Mouse (Mus musculus) left cerebral cortex, postnatal 10 days (tissue): ENCODE measurements around the gene Rxfp4. TPM values are rescaled to one million over a fixed set of nuclear protein-coding genes. Genes with fewer than 3 reads are reported as not detected.

Experiments
- DNase-seq, 2 experiments: peaks; one replicate each; pipeline ENCODE4 v3.0.0; 2021 to 2022; ENCODE audit warnings: low spot score in 2 of 2, mixed read lengths in 1 of 2; ENCODE audit errors: extremely low spot score in 1 of 2
- intact Hi-C: fragments of 180-260 bp; cut with DNase I; formaldehyde crosslinking; loops from one replicate; pipeline ENCODE4 v1.15.1; 2025
- total RNA-seq, 2 experiments: library from RNA; stranded (reverse); gene quantifications; 2 replicates each; pipeline ENCODE4 v1.2.3; 2021

The Rxfp4 gene
- total RNA-seq, 2 experiments from 2014 or later = not detected

DNA sequence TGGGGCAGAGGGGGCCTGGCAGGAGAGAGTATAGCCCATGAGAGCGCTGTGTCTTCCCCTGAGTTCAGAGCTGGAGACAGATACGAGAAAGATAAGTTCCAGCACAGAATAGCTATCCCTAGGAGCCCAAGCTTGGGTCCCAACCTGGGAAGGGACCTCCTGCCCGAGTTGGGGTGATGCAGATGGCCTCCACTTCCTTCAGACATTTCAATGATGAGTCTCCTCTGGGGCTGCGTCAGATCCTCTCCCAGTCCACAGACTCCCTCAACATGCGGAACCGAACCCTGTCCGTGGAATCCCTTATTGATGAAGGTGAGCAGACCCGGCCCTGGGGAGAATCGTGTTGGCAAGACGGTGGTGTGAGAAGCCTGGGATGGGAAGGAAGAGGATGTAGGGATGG lies 19.9 kb downstream of the Rxfp4 start:
- intact Hi-C loops = no loop called here
- no peak for DNase-seq

DNA sequence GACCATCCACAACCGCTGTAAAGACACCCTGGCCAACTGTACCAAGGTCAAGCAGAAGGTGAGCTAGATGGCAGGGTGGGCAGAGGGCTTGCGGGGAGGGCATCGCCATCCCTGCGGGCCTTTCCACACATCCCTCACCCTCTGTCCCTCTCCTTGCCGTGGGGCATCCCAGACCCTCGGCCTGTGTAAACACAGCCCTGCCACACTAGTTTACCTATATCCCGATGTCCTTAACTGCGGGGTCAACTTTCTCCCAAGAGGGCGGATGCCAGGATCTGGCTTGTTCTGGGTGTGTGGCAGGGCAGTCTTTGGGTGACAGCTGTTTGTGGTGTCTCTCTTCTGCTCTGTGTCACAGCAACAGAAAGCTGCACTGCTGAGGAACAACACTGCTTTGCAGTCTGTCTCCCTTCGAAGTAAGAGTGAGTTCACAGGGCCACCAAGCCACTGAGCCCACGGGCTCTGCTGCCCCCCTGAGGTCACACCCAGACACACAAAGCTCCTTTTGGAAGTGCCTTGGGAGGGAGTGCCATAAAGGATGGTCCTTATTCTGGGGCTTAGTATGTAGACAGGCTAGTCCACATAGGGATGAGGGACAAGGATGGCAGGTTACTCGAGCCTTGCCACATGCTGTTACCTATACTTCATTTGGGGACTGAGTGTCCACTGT lies 20.9 kb downstream of the Rxfp4 start:
- intact Hi-C loops = no loop called here
- DNase-seq = no peak

DNA sequence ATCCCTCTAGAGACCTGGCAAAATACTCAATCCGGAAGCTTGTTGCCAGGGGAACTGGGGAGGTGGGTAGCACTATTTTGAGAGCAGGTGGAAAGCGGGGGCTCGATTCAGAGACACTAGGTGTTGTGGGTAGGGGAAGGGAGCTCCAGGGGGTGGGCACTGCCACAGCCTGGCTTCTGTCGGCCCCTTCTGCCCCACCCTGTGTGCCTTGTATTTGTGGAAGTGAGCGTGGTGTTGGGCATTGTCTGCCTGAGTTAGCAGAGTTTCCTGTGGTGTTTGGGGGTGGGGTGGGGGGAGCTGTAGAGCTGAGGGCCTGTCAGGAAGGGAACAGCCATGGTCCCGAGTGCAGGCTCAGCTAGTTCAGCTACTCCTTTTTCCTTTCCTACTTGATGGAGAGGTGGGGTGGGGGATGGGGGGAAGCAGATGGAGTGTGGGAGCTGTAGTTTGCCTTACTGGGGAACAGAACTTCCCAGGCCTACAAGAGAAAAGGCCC lies 22.0 kb downstream of the Rxfp4 start:
- intact Hi-C loops = no loop called here
- DNase-seq = peak in 1 of 2 experiments; percentile 79

DNA sequence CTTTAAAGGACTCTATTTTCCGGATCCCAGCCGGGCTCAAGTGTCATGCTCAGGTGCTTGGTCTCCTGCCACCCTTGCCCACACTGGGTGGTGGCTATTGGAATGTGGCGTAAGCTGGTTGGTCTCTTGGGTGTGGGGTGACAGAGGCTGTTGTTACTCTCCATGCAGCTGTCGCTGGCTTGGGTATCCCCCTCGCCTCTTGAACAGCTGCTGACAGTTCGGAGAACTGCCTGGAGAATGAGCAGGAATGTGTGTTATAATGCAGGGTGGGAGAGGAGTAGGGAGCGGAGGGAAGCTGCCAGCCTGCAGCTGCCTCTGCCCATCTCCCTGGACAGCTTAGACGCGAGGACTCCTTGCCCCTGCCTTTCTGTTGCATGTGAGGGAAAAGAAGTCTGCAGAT lies 22.9 kb downstream of the Rxfp4 start:
- intact Hi-C loops = no loop called here
- peak in 1 of 2 experiments; percentile 28 for DNase-seq

- peak; percentile 77 to 78 for DNase-seq
- intact Hi-C loops = no loop called here
Measured at GRCm38 (mm10) chr3:88629244-88629643, 23.7 kb downstream of the Rxfp4 start.

- intact Hi-C loops = no loop called here
- DNase-seq = no peak
Measured at GRCm38 (mm10) chr3:88628766-88629165, 24.2 kb downstream of the Rxfp4 start.

GRCm38 (mm10) chr3:88627535-88627934 lies 25.4 kb downstream of the Rxfp4 start:
- intact Hi-C loops = no loop called here
- peak in 1 of 2 experiments; percentile 32 for DNase-seq

GRCm38 (mm10) chr3:88627114-88627513 lies 25.8 kb downstream of the Rxfp4 start:
- intact Hi-C loops = no loop called here
- DNase-seq = peak in 1 of 2 experiments; percentile 25

DNA sequence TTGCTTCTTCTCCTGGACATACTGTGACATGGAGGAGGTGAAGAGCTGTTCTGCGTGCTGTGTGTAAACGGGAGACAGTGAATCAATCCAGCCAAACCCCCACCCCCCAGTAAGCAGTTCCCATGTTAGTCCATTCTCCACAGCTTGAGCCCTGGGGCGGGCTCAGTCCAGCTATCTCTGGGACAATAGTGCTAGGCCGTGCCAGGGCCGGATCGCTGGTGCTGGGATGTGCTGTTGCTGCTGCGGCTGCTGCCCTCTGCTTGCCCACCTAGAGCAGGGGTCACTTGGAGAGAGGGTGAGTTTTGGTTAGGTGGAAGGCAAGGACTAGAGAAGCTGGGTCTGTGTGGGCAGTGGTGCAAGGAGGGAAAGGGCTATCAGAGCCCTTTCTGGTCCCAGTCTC lies 26.6 kb downstream of the Rxfp4 start:
- peak in 1 of 2 experiments; percentile 57 for DNase-seq
- intact Hi-C loops = no loop called here

GRCm38 (mm10) chr3:88625531-88625930 lies 27.4 kb downstream of the Rxfp4 start:
- DNase-seq = no peak
- intact Hi-C loops = no loop called here

DNA sequence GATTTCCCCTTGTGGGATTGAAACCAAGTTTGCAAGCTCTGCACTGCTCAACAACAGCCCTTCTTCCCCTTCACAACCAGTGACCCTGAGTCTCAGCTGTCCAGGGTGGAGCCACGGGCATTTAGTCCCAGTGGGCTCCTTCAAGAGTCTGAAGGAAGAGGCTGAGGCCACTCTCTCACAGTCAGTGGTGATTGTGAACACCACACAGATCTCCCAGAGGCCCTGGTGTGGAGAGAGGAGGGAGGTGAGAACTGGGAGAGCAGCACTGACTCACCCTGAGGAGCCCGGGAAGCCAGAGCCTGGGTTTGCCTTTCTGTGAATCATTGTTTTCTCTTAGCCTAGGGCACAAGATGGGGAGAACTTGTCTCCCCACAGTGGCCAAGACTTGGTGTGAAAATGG lies 28.0 kb downstream of the Rxfp4 start:
- intact Hi-C loops = no loop called here
- DNase-seq = peak in 1 of 2 experiments; percentile 26

GRCm38 (mm10) chr3:88624324-88624723 lies 28.6 kb downstream of the Rxfp4 start:
- intact Hi-C loops = no loop called here
- DNase-seq = peak in 1 of 2 experiments; percentile 50

DNA sequence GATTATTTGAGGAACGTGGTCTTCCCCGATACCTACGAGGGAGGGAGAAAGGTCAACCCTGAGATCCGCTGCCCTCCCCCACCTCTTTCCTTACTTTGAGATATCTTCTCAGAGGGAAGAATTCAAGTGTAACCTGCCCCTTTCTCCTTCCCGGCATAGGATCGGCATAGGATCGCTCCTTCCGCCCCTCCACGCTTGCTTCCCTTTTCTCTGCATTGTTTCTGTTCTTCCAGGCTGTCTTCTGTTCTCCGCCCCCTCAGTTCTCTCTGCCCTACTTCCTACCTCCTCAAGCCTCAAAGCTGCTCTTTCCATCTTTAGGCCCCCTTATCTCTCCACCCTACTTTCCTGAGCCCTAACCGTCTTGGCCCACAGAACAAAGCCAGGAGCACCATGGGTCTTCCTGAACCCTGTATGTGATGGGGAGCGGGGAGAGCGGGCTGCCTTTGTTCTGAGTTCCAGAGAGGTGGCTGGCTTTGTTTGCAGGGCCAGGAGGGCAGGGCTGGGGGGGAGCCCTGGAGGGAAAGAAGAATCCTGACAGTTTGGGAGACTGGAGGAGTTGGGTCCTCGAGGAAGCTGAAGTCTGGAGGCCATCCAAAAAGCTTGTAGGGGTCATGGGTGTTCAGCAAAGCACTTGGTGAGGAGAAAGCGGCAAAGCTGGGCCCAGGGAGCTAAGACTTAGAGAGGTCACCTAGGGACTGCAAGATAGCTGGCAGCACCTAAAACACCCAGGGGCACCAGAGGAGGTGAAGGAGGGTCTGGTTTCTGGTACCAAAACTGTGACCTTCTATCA lies 29.4 kb downstream of the Rxfp4 start:
- DNase-seq = peak in 1 of 2 experiments; percentile 59
- intact Hi-C loops = no loop called here

DNA sequence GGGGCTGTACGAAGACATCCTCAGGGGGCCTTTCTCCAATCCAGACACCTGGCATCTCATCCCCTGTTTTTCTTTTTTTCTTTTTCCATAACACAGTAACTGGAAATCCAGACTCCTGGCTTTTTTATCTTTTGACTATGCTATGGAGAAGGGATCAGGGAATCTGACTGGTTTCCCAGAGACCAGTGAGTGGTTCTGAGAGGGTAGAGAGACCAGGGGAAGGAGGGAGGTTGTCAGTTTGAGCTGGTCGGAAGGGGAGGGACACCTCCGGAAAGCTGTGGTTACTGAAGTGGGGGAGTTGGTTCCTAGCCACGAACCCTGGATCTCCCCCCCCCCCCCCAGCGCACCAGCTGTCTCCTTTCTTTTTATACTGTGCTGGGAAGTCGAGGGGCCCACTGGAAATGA lies 30.0 kb downstream of the Rxfp4 start:
- intact Hi-C loops = no loop called here

DNA sequence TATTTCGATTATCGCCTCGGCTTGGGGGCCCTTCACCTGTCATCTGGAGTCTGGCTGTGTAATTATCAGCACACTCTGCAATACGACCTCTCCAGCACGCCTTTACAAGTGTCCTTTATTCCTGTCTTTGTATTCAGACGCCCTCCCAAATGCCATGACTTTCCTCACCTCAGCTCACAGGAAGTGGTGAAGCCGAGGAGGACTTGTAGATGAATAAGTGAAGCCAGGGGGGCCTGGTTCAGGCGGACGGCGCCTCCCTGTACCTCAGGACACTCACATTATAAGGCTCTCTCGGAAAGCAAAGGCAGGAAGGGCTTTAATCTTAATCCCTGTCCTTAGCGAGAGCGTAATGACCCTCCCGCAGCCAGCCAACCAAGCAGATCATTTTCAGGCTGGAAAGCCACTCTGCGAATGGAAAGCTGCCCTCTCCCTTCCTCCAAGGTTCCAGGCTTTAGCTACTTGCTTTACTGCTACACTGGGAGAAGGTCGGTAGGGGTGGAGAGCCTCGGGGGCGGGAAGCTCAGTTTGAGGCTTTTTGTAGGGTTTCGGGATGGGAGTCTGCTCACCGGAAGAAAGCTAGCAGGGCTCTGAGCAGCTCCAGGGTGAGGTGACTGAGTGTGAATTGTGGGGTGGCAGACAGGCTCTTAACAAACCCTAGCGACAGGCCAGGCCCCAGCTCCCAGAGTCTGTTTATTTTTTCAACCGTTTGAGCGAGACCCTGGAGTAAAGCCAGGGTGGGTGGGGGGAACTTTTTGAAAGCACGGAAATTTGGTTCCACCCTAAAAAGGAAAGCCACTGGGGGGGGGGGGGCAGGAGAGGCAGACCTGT lies 30.6 kb downstream of the Rxfp4 start:
- peak in 1 of 2 experiments; percentile 84 for DNase-seq
- intact Hi-C loops = no loop called here

More for the DNA sequence above, 30.0 kb downstream of the Rxfp4 start:
- peak in 1 of 2 experiments; percentile 53 for DNase-seq

DNA sequence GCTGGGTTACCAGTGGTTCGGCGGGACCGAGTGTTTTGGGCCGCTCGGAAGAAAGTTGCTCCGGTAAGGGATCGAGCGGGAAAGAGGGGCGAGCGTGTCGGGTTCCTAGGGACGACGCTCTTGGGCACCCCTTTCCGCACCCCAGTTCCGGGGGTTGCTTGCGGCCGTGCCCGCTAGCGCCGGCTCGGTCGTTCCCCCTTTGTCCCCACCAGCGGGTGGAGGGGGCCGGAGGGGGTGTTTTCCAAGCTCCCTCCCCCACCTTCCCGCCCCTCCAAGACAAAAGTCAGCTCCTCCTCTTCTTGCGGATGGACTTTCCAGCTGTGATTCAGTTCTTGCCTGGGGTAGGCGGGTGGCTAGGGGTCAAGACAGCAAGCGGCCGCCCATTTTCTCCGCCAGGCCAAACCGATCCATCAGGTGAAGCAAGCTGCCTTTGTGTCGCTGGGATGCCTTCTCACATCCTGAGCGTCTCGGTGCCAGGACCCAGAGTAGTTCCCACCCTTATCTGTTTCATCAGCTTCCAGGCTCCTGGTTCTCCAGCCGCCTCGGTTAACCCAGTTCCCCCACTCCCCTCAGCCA lies 31.3 kb downstream of the Rxfp4 start:
- DNase-seq = peak in 1 of 2 experiments; percentile 76
- intact Hi-C loops = no loop called here

DNA sequence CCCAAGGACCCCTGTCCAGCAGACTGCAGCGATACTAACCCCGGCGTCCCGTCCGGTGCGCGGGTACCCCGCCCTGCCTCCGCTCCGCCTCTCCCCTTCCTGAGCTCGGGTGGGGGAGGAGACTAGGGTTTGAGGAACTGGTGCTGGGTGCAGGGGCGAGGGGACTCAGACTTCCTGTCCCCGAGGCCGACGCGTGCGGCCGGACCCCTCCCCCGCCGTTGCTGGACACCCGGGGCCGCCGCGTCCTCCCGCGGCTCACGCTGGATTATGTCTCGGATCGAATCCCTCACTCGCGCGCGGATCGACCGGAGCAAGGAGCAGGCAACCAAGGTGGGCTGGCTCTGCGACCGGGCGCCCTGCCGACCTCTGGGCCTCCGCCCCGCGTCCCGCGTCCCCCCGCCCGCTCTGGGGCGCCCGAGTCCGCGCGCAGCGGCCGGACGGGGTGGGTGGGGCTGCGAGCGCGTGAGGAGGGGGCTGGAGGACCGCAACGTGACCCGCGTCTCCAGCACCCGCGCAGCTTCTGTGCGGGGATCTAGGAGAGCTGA lies 31.9 kb downstream of the Rxfp4 start:
- intact Hi-C loops = no loop called here
- peak in 1 of 2 experiments; percentile 91 for DNase-seq

DNA sequence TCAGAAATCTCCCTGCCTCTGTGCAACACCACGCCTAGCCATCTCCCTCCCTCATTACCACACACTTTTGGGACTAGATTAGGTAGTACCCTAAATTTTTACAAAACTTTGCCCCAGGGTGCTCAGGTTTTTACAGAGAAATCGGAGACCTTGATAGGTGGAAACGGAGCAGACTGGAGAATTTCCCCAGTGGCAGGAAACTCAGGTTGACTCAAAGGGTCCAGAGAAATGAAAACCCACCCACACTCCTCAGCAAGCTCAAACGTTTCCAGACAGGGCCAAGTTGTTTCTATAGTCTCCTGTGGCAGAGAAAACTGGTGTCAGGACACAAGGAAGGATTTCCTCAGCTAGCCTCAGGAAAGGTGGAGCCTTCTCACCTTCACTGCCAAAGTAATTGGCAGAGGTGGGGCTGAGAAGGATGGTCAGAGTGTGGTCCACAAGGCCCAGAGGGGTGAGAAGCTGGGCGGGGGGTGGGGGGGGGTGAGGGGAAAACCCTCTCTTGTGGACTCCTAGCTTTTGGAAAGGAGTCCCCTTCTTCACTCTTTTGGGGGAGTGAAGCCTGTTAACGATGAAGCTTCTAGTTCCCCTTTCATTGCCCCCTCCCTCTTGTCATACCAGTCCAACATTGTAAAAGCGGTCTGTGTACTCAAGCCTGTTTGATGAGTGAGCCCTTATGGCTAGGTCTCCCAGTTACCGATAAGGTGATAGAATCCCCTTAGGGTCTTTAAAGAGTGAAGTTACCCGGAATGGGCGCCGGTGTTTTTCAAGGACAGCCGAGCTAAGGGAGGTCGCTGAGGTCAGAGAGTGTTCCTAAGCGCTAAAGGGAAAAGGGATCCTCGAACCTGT lies 32.6 kb downstream of the Rxfp4 start:
- no peak for DNase-seq
- intact Hi-C loops = no loop called here
